In the genomic region with DNA sequence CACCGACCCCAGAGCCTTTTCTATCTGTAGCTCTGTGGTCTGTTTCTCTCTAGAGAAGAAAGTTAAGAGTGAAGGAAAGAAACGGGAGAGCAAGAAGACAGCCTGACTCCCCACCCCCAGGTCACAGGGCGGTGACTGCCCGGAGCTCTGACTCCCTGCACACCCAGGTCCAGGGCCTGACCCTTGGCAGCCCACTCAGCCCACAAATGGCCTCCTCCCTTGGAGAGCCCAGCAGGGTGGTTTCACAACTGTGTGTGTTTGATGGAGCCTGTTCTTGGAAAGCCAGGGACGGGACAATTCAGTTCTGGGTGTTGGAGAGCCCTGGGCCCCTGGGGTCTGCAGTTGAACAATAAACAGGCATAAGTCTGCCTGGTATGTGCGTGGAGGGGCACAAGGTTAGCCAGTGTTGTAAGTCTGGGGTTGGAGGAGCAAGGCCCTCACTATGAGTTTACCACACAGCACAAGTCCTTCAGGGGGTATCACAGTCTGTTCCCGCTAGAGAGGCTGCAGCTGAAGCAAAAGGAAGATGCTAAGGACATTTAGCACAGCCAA, we compare ENCODE assay signal across 25 mouse cellular contexts. TPM values are rescaled to one million over a fixed set of nuclear protein-coding genes. Genes with fewer than 3 reads are reported as not detected.
DNase-seq lines count a peak whose midpoint lies in the region; ATAC-seq and TF ChIP-seq lines count a peak whose summit lies in the region.
"Had no signal": no experiment of that assay in that cellular context is flagged by ENCODE, and none has a peak within 500 bp of the region (broad histone marks: within the 10 kb centered on the region; RNA-seq: fewer than 3 reads in every experiment).

No protein-coding gene starts in this region.

- no peaks in the 10 kb centered on the region for H3K9me3 ChIP-seq in liver, postnatal 0 days (ENCODE audit: low read length)
- no peaks in the 10 kb centered on the region for H3K9me3 ChIP-seq in limb, embryonic 10.5 days (replicated peaks)
- peaks cover under 1% of the 10 kb centered on the region; the same call in 1 of the 2 replicates for H3K9me3 ChIP-seq in midbrain, embryonic 10.5 days (replicated peaks)
- H3K9me3 ChIP-seq: heart, embryonic 13.5 days; limb, embryonic 13.5 days; midbrain, embryonic 12.5 days; neural tube, embryonic 15.5 days had no signal

- TF ChIP-seq EP300 in liver, postnatal 0 days (IDR thresholded peaks at IDR 0.05; ENCODE audit: low read depth) = no peak

- peak; percentile 30 to 64 for DNase-seq in adrenal gland, postnatal 36 days
- DNase-seq in adrenal gland, adult 8-10 months = no peak
- DNase-seq in liver, postnatal 0 days = peak; percentile 33
- no peak for DNase-seq in liver
- DNase-seq in adipocyte (ENCODE audit: low spot score) = peak; percentile 84
- no peak for DNase-seq in limb, embryonic 10.5 days (ENCODE audit: low spot score)
- DNase-seq in midbrain, embryonic 10.5 days (ENCODE audit: low spot score) = no peak
- DNase-seq: cerebellum, adult 11-12 months; cerebellum, postnatal 25 days; forebrain, postnatal 0 days; heart, postnatal 14 days; kidney, postnatal 36 days; layer of hippocampus, postnatal 36 days; lung, embryonic 14.5 days; retina, postnatal 1 day; right cerebral cortex, postnatal 25 days; spleen, adult 18-20 months had no signal

- no peaks in the 10 kb centered on the region for H3K27me3 ChIP-seq in liver, postnatal 0 days (ENCODE audit: insufficient read depth, low read length)
- no peaks in the 10 kb centered on the region for H3K27me3 ChIP-seq in limb, embryonic 10.5 days (ENCODE audit: low read depth, poor library complexity, severe bottlenecking)
- no peaks in the 10 kb centered on the region for H3K27me3 ChIP-seq in midbrain, embryonic 10.5 days (ENCODE audit: low read depth, poor library complexity, severe bottlenecking)
- H3K27me3 ChIP-seq: embryonic facial prominence, embryonic 12.5 days; limb, embryonic 13.5 days; midbrain, embryonic 12.5 days; neural tube, embryonic 15.5 days had no signal

- H3K36me3 ChIP-seq in liver, postnatal 0 days (replicated peaks; ENCODE audit: insufficient read depth, low read length) = no peaks in the 10 kb centered on the region
- no peaks in the 10 kb centered on the region for H3K36me3 ChIP-seq in limb, embryonic 10.5 days
- H3K36me3 ChIP-seq in midbrain, embryonic 10.5 days = no peaks in the 10 kb centered on the region
- H3K36me3 ChIP-seq: embryonic facial prominence, embryonic 12.5 days; heart, embryonic 13.5 days; limb, embryonic 13.5 days; midbrain, embryonic 12.5 days; neural tube, embryonic 15.5 days had no signal

- H3K4me1 ChIP-seq in liver, postnatal 0 days (ENCODE audit: insufficient read depth) = peaks cover 16% of the 10 kb centered on the region
- peaks cover 40% of the 10 kb centered on the region for H3K4me1 ChIP-seq in limb, embryonic 10.5 days
- peaks cover 14% of the 10 kb centered on the region for H3K4me1 ChIP-seq in midbrain, embryonic 10.5 days
- H3K4me1 ChIP-seq: neural tube, embryonic 15.5 days had no signal

- TF ChIP-seq CTCF in liver, postnatal 0 days (IDR thresholded peaks at IDR 0.05; ENCODE audit: low read depth) = no peak

- peak; percentile 61 for ATAC-seq in liver, postnatal 0 days
- ATAC-seq: forebrain, postnatal 0 days; hindbrain, postnatal 0 days; intestine, embryonic 16.5 days had no signal

- H3K4me3 ChIP-seq in liver, postnatal 0 days (ENCODE audit: low read depth, low read length) = no peak overlapping the region
- H3K4me3 ChIP-seq in limb, embryonic 10.5 days = no peak overlapping the region
- H3K4me3 ChIP-seq in midbrain, embryonic 10.5 days = no peak overlapping the region
- H3K4me3 ChIP-seq: embryonic facial prominence, embryonic 12.5 days; heart, adult 2 months; heart, embryonic 13.5 days; limb, embryonic 13.5 days; midbrain, embryonic 12.5 days; neural tube, embryonic 15.5 days had no signal

- no peak overlapping the region for H3K4me2 ChIP-seq in liver, postnatal 0 days (ENCODE audit: low read depth, low read length)
- H3K4me2 ChIP-seq: embryonic facial prominence, embryonic 12.5 days; heart, embryonic 13.5 days; limb, embryonic 13.5 days; lung, embryonic 14.5 days; midbrain, embryonic 12.5 days; neural tube, embryonic 15.5 days had no signal

- WGBS in liver, postnatal 0 days (ENCODE audit: insufficient replicate concordance) = 60% methylated on average over 7 of the region's 7 CpGs
- 70% methylated on average over 7 of the region's 7 CpGs for WGBS in limb, embryonic 10.5 days
- WGBS in midbrain, embryonic 10.5 days = 79% methylated on average over 7 of the region's 7 CpGs

- H3K27ac ChIP-seq in liver, postnatal 0 days (ENCODE audit: low read depth) = no peak overlapping the region
- peak overlapping the region; percentile 44; the same call in 1 of the 2 replicates for H3K27ac ChIP-seq in limb, embryonic 10.5 days
- H3K27ac ChIP-seq in midbrain, embryonic 10.5 days (replicated peaks) = no peak overlapping the region
- H3K27ac ChIP-seq: embryonic facial prominence, embryonic 12.5 days; heart, adult 2 months; heart, embryonic 13.5 days; hindbrain, postnatal 0 days; limb, embryonic 13.5 days; midbrain, embryonic 12.5 days; neural tube, embryonic 15.5 days had no signal

- no peak overlapping the region for H3K9ac ChIP-seq in liver, postnatal 0 days (replicated peaks)
- H3K9ac ChIP-seq: embryonic facial prominence, embryonic 12.5 days; forebrain, postnatal 0 days; heart, embryonic 13.5 days; limb, embryonic 13.5 days; lung, embryonic 14.5 days; midbrain, embryonic 12.5 days; neural tube, embryonic 15.5 days had no signal

RNA-seq across cellular contexts. Expression of a gene that starts 21.2 kb away (rescaled TPM):
- total RNA-seq in adrenal gland, postnatal 36 days (2021) = 100 to 1,000 TPM; 330 to 830 TPM
- total RNA-seq in adrenal gland, adult 8-10 months (2022) = 100 to 1,000 TPM; 270 to 756 (median 501) TPM
- 2.8 and 3.1 TPM in 2 replicates for polyA plus RNA-seq in liver, postnatal 0 days (2015; fragmentation: Nextera tagmentation; extraction: Ambion mirVana)
- polyA plus RNA-seq in limb, embryonic 10.5 days (2016; fragmentation: Nextera tagmentation; extraction: Ambion mirVana) = 2.0 and 3.1 TPM in 2 replicates
- 2.1 and 2.3 TPM in 2 replicates for polyA plus RNA-seq in midbrain, embryonic 10.5 days (2016; fragmentation: Nextera tagmentation; extraction: Ambion mirVana)

RNA-seq across cellular contexts. Expression of a gene that starts 57.4 kb away (rescaled TPM):
- total RNA-seq in adrenal gland, postnatal 36 days (2021) = 100 to 1,000 TPM in 1 of 2 experiments, 10 to 100 TPM in 1; 99.1 to 106 TPM
- total RNA-seq in adrenal gland, adult 8-10 months (2022) = 100 to 1,000 TPM in 2 of 4 experiments, 10 to 100 TPM in 2; 94.5 to 106 (median 101) TPM
- 52.0 and 55.6 TPM in 2 replicates for polyA plus RNA-seq in liver, postnatal 0 days (2015; fragmentation: Nextera tagmentation; extraction: Ambion mirVana)
- polyA plus RNA-seq in limb, embryonic 10.5 days (2016; fragmentation: Nextera tagmentation; extraction: Ambion mirVana) = 184 and 192 TPM in 2 replicates
- polyA plus RNA-seq in midbrain, embryonic 10.5 days (2016; fragmentation: Nextera tagmentation; extraction: Ambion mirVana) = 143 and 156 TPM in 2 replicates

Comparison
In these comparisons a context has a peak if more than half of its experiments do, and no peak if none do; other contexts are left out.
1. DNase-seq: peak in adrenal gland, postnatal 36 days (2 of 2), liver, postnatal 0 days (single experiment) and adipocyte (single experiment); none in adrenal gland, adult 8-10 months (single experiment), liver (single experiment), limb, embryonic 10.5 days (single experiment) and midbrain, embryonic 10.5 days (single experiment).